ENCODE assay signal across 8 mouse cellular contexts in genomic region chr8:71485142-71486135, GRCm38 (mm10). TPM values are rescaled to one million over a fixed set of nuclear protein-coding genes. Genes with fewer than 3 reads are reported as not detected.
DNase-seq lines count a peak whose midpoint lies in the region; ATAC-seq and TF ChIP-seq lines count a peak whose summit lies in the region.

Gene Ano8 (minus strand): TSS chr8:71485963.

- no peaks in the 10 kb centered on the region for H3K27me3 ChIP-seq in lung, embryonic 15.5 days

- WGBS in lung, embryonic 15.5 days = 5% methylated on average over 46 of the region's 58 CpGs
- WGBS in olfactory bulb, adult 2 months = 5% methylated on average over 56 of the region's 58 CpGs

- H3K9ac ChIP-seq in ES-E14 (ENCODE audit: insufficient read depth, low read depth, low read length, poor library complexity, severe bottlenecking) = peak within 1 kb of the TSS; percentile 74; the same call in 1 of the 2 replicates
- H3K9ac ChIP-seq in lung, embryonic 15.5 days = peak within 1 kb of the TSS; percentile 86

- 0 out of 2 replicates have a peak, but pooled peaks have one; percentile 17 for TF ChIP-seq POLR2A in olfactory bulb, adult 2 months (IDR thresholded peaks at IDR 0.05; ENCODE audit: insufficient read depth, low read depth, low read length)

- peak within 1 kb of the TSS; percentile 75 to 81 for H3K4me3 ChIP-seq in ES-E14 (ENCODE audit: insufficient read depth in 1 of 2, low read depth in 1 of 2, low read length in 2 of 2, poor library complexity in 1 of 2, severe bottlenecking in 1 of 2)
- H3K4me3 ChIP-seq in lung, embryonic 15.5 days = peak within 1 kb of the TSS; percentile 88
- peak within 1 kb of the TSS; percentile 95 for H3K4me3 ChIP-seq in olfactory bulb, adult 2 months (ENCODE audit: insufficient read depth, low read depth, low read length)

- DNase-seq in ES-E14 (ENCODE audit: low read depth, low spot score) = no peak
- DNase-seq in cerebellum, adult 11 months = peak; percentile 83
- peak; percentile 76 for DNase-seq in forelimb bud, embryonic 11.5 days (ENCODE audit: low read depth, low spot score)
- DNase-seq in heart, postnatal 4 days = peak; percentile 86
- peak; percentile 83 to 84 for DNase-seq in layer of hippocampus, adult 8-10 months (ENCODE audit: low spot score in 2 of 2)
- DNase-seq in thymus, adult 18-20 months = peak; percentile 70 to 78

- H3K9me3 ChIP-seq in ES-E14 (ENCODE audit: control insufficient read depth, insufficient read depth, low read depth, low read length) = no peaks in the 10 kb centered on the region
- no peaks in the 10 kb centered on the region for H3K9me3 ChIP-seq in lung, embryonic 15.5 days

- H3K36me3 ChIP-seq in ES-E14 (ENCODE audit: control insufficient read depth, insufficient read depth, low read length, poor library complexity, severe bottlenecking) = peaks cover 8% of the 10 kb centered on the region
- H3K36me3 ChIP-seq in lung, embryonic 15.5 days = peaks cover 11% of the 10 kb centered on the region; the same call in 1 of the 2 replicates

- peak within 1 kb of the TSS; percentile 95 for H3K4me2 ChIP-seq in lung, embryonic 15.5 days

- TF ChIP-seq CTCF in olfactory bulb, adult 2 months (IDR thresholded peaks at IDR 0.05; ENCODE audit: insufficient read depth, low read depth, low read length) = no peak

- no peak within 1 kb of the TSS for H3K27ac ChIP-seq in ES-E14 (ENCODE audit: insufficient read depth, low read depth, low read length, poor library complexity, severe bottlenecking)
- H3K27ac ChIP-seq in lung, embryonic 15.5 days = peak within 1 kb of the TSS; percentile 89
- peak within 1 kb of the TSS; percentile 76 for H3K27ac ChIP-seq in olfactory bulb, adult 2 months (ENCODE audit: insufficient read depth, low read depth, low read length)

- in situ Hi-C loops in ES-E14 (cut with MboI; ENCODE audit: low sequenced_read_pairs in 2 of 2, unreplicated experiment in 2 of 2) = no loop called here

- H3K4me1 ChIP-seq in ES-E14 (ENCODE audit: control insufficient read depth in 2 of 2, insufficient read depth in 2 of 2, low read length in 2 of 2, poor library complexity in 1 of 2) = peaks cover 0 to 15% of the 10 kb centered on the region in 2 experiments; a peak in 1 of 4 replicates
- H3K4me1 ChIP-seq in lung, embryonic 15.5 days = peaks cover 34% of the 10 kb centered on the region
- H3K4me1 ChIP-seq in olfactory bulb, adult 2 months (ENCODE audit: control insufficient read depth, insufficient read depth, low read length) = peaks cover 22% of the 10 kb centered on the region

- ATAC-seq in lung, embryonic 15.5 days (ENCODE audit: borderline replicate concordance, extremely low read depth, low FRiP score, low TSS enrichment) = peak; percentile 63

TF ChIP-seq in ES-E14, 5 proteins besides CTCF, POLR2A, EP300 and RAD21:
- TF ChIP-seq ZC3H11A (IDR thresholded peaks at IDR 0.05; ENCODE audit: borderline replicate concordance, low read depth, low read length) (no peak), MAFK (IDR thresholded peaks at IDR 0.05; ENCODE audit: insufficient read depth, low read depth, low read length) (no peak)

RNA-seq across cellular contexts. Expression of gene Ano8, which starts in this region (rescaled TPM):
- total RNA-seq in ES-E14 (2012; rRNA removed) = 10.6 and 22.3 TPM in 2 replicates
- total RNA-seq in heart, postnatal 4 days (2021) = 10 to 100 TPM; 13.5 to 15.4 TPM
- total RNA-seq in layer of hippocampus, adult 8-10 months (2022) = 10 to 100 TPM; 48.4 to 55.9 (median 51.6) TPM
- 1.6 and 1.9 TPM in 2 replicates for polyA plus RNA-seq in lung, embryonic 15.5 days (2015; fragmentation: Nextera tagmentation; extraction: Ambion mirVana)
- polyA plus RNA-seq in olfactory bulb, adult 2 months (2012; ENCODE audit: insufficient read depth, insufficient read length, low replicate concordance, missing spikeins) = not detected in 2 replicates
